Mouse (Mus musculus): ENCODE results near the gene Copg1.
"Not testable (repeated sequence)": the region's sequence is repeated elsewhere in the genome, so short reads cannot be mapped to it uniquely, and the experiment has no call there.

The Copg1 gene

DNA sequence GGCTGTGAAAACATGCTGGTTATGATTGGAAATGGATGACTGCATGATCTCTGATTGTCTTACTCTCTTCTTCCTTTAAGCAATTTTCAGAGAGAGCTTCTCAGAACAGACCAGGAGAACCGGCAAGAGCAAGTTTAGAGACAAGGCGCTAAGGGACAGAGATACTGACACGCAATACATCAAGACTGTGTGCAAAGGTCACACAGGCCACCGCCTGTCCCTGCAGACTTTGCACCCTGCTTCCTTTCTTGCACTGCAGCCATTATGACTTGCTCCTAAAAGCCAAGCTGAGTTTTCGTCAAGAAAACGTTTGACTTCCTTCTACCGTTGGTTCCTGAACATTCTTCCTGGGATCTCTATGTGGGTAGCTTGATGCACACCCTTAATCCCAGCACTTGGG is 12.1 kb upstream of the Copg1 start:
- DNase-seq (ENCODE audit: low read depth), result no peak

DNA sequence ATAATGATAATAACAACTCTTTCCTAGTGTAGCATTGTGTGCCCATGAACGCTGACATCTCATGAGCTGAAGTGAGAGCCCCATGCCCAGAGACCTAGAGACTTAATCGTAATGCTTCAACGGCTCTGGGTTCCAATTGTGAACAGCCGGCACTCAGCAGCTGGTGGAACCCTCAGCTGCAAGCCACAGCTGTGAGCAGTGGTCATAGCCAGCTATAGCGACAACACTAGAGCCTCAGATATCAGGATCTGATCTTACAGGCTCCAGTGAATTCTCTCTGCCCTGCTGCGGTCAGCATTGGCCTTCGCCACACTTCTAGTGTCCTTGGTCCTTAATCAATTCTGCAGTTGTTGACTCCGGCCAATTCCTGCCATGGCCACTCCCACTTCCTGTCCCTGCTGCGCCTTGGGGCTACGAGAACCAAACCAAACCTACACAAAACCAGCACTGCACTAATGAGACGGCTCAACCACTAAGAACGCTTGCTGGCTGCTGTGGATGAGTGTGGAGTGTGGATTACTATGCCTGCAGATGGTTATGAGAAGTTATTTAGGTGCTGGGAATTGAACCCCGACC is 11.5 kb upstream of the Copg1 start:
- DNase-seq (ENCODE audit: low read depth), result peak; percentile 96

DNA sequence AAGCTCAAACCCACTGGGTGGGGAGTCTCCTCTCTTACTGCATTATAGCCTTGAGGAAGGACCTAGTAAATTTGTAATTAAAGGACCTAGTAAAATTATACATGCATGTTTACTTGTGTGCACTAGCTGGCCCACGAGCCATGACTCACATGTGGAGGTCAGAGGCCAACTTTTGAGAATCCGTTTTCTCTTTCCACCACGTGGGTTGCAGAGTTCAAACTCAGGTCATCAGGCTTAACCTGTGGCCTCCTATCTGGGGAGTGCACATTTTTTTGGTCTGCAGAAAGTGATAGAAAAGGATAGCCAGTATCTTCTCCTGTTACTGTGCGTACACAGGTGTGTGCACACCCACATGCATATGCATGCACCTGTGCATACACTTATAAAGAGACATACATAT is 8.6 kb upstream of the Copg1 start:
- peak; percentile 85 for DNase-seq (ENCODE audit: low read depth)

DNA sequence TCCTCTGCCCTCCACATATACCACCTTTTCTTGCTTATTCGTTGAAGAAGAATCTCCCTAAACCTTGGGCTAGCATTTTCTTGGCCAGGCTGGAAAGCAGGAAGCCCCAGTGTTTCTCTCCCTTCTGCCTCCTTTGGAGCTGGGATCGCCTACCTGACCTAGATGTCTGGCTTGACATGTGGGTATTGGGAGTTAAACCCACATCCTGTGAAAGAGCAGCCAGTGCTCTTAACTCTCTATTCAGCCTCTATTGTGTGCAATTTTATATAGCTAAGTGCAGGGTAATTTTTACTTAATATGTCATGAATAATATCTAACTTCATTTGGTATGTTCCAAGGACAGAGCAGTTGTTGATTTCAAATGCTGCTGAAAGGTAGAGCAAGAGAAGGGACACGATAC is 8.0 kb upstream of the Copg1 start:
- DNase-seq (ENCODE audit: low read depth), result peak; percentile 53

DNA sequence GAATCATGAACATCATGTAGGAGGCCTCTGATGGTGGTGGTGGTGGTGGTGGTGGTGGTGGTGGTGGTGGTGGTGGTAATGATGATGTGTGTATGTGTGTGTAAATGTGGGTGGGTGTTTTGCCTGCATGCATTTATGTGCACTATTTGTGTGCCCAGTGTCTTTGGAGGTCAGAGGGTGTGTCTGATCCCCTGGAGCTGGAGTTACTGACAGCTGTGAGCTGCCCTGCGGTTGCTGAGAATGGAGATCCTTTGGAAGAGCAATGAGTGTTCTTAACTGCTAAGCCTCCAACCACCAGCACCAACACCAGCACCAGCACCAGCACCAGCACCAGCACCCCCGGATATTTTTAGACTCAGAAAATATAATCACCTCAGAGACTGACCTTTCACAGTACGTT is 5.4 kb upstream of the Copg1 start:
- DNase-seq (ENCODE audit: low read depth), result no peak

DNA sequence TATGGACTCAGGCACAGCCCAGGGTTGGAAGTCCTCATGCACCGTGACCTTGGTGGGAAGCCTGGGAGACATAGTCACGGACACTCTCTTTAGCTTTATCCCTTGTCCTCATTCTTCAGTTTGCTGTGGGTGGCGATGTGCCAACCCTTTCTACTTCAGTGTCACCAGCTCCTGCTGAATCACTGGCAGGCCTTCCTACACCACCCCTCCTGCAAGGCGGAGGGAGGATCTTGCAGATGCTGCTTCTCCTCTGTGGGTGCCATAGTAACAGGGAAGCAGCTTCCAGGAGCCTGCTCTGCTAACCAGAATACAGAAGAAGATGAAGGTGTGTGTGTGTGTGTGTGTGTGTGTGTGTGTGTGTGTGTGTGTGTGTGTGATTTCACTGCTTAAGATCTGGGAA is 4.8 kb upstream of the Copg1 start:
- peak; percentile 87 for DNase-seq (ENCODE audit: low read depth)

DNA sequence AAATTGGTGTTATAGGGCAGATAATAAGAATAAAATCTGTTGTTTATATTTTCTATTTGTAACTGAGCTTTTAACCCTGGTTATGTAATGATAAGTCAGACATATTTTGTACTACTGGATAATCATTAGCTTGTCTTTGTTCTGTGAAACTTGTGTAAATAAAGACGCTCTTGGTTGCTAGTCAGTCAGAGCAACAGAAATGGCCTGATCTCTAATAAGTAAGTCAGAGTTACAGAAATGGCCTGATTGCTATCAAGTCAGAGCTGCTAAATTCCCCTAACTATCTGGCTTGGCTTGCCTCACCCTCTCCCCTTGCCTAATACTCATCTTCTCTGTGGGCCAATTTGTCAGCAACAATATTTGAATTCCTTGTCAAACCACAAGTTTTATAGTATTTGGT is 893 bp upstream of the Copg1 start:
- peak; percentile 23 for DNase-seq (ENCODE audit: low read depth)

DNA sequence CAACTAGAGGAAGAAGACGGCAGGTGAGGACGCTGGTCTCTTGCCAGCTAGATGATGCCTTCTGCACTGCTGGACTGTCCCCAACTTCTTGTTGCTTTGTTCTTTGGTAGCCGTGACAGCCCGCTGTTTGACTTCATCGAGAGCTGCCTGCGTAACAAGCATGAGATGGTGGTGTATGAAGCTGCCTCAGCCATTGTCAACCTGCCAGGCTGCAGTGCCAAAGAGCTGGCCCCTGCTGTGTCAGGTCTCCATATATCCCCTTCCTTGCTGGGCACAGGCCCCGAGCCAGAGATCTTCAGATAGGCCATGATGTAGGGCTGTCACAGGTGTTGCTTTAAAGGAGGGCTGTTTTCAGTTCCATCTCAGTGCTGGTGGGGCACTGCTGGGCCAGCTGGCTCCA is 6.3 kb downstream of the Copg1 start:
- DNase-seq (ENCODE audit: low read depth), result no peak

DNA sequence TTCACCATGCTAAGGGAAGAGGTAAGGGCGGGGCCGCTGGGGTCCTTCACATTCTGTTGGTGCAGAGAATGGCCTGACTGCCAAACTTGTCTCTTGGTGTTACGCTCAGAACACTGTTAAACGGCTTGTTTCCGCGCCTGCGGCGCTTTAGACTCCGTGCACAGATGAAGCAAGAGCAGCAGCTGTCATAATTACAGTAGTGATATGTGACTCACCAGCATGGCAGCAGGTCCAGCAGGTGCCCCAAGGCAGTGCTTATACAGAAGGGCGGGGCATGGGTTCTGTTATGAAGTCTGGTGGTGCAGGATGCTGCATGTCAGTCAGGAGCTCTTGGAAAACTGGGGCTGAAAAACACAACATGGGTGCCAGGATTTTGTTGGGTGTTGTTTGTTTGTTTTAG is 10.4 kb downstream of the Copg1 start:
- peak; percentile 15 for DNase-seq (ENCODE audit: low read depth)

DNA sequence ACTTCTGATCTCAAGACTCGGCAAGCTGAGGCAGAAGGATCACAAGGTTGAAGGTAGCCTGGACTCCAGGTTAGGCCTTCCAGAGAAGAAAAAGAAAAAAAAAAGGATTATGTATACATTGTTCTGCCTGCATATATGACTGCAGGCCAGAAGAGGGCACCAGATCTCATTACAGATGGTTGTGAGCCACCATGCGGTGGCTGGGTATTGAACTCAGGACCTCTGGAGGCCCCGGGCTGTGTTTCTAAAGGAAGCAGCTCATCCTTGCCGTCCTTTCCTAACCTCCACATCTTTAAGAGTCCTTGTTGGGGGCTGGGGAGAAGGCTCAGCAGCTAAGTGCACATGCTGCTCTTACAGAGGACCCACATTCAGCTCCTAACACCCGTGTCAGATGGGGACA is 19.0 kb downstream of the Copg1 start:
- peak; percentile 41 for DNase-seq (ENCODE audit: low read depth)

DNA sequence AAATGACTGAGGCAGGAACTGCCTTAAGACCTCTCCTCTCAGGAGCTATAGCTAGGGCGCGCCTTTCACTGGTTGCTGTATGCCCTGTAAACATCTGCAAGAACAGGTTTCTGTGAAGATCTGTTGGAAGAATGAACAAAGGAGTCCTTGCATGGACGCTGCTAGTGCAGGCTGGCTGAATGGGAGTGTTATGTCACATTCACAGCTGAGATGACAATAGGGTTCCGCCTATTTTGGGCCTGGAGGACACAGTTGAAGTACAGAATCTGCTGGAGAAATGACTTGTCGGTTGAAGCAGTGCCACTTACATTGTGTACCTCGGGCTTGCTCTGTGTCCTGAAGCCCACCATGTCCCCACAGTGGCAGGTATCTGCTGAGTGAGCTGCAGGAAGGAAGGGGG is 21.6 kb downstream of the Copg1 start:
- DNase-seq (ENCODE audit: low read depth), result no peak

DNA sequence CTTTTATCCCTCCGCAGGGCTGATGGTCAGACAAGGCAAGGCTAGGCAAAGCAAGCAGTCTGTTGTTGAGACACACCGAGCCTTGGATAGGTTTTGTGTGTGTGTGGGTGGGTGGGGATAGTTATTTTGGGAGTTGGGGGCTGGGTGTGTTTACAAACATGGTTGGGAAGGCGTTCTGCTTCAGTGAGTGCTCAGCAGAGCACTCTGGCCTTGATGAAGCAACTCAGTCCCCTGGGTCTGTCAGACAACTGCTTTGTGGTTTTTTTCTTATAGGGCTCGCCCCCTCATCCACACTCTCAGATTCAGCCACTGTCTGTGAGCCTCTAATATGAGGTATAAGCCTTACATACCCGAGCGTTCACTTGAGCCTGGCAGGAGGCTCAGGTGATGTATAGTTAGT is 23.9 kb downstream of the Copg1 start:
- no peak for DNase-seq (ENCODE audit: low read depth)

DNA sequence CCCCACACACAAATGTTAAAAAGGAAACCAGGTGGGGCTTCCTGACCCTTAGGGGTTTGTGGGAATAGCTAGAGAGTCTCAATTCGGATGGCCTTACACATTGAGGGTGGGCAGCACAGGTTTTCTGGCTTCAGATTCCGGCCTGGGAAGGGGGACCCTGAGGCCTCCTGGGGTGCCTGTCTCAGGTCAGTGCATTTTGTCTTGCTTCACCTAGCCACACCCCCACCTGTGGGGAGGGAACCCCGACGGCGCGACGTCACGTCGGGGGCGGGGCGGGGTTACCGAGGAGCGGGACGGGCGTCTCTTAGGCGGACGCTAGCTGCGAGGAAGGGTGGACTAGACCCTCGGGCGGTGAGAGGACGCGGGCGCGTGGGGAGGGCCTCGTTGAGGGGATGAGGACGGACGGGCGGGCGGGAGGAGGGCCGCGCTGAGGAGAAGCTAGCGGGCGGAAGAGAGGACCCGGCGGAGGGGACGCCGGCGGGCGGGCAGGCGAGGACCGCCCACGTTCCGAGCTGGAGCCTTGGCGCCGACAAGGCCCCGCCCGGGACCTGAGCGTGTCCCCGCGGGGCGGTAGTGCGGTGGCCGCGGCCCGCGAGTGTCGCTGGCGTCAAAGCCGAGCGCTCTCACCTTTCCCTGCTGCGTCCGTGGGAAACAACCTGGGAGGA is 26.2 kb downstream of the Copg1 start, which contains the start of gene Hmces:
Gene Hmces (plus strand): TSS at position 275 of the 665 bp plus-strand sequence.
- peak; percentile 61 for DNase-seq (ENCODE audit: low read depth)

DNA sequence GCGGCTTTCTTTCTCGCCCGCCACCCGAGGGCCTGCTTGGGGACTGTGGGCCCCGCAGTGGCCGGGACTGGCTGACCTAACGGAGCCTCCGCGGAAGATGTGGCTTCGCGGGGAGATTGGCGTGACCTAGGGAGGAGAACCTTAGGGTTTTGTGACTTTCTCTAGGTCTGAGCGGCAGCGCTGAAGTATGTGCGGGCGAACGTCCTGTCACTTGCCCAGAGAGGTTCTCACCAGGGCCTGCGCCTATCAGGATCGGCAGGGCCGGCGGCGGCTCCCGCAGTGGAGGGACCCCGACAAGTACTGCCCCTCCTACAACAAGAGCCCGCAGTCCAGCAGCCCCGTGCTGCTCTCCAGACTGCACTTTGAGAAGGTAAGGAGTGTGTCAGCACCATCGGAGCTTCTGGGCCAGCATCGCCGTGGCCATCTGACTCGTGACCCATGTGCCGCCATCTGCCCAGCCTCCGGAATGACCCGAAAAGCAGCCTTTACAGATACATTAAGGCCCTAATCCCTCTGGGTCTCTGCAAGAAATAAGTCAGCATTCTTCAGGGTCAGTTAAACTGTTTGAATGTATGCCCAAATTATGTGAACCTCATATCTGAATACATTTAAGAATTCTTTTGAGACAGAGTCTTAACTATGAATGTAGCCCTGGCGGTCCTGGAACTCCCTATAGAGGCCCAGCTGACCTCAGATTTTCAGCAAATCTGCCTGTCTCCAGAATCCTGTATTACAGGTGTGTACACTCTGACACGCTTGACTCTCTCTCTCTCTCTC is 26.9 kb downstream of the Copg1 start:
- peak; percentile 24 for DNase-seq (ENCODE audit: low read depth)

DNA sequence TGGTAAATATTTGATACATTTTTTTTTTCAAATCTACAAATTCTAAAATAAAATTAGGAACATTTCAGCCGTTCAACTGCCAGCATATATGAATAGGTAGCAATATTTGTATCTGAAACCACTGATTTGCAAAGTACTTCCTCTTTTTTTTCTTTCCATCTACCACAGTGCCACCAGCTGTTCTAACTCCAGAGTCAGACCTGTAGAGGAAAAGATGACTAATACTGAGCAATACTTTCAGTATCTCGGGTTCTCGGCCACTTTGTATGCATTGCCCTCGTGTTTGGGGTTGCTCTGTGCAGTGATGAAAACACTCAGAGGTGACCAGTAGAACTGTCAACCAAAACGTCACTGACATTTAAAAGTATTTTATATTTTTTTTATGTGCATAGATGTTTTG is 28.3 kb downstream of the Copg1 start:
- peak; percentile 98 for DNase-seq (ENCODE audit: low read depth)

DNA sequence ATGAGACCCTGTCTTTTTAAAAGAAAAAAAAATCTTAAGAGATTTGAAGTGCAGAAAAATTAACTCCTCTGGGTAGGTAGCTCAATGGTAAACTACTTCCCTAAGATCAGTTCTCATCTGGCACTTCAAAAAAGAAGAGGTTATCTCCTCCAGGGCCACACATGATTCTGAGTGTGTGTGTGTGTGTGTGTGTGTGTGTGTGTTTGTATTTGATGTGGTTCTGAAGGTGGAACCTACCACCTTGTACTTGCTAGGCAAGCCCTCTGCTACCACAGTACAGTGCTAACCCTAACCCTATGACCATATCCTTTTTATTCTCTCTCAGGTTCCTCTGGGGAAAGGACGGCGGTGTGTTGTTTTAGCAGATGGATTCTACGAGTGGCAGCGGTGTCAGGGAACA is 33.6 kb downstream of the Copg1 start:
- no peak for DNase-seq (ENCODE audit: low read depth)

DNA sequence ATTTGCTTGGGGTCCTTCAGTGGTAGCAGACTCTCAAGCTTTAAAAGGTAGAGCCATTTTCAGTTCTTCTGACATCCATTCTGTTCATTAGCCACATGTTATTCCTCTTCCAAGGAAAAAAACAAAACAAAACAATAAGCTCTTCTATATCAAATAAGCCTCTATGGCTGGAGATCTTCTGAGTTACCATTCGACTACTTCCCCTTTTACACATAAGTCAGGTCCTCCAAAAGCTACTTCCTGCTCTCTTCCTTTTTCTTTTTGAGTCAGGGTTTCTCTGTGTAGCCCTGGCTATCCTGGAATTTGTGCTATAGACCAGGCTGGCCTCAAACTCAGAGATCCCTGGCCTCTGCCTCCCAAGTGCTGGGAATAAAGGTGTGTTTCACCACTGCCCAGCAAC is 36.0 kb downstream of the Copg1 start:
- DNase-seq (ENCODE audit: low read depth), result peak; percentile 33

DNA sequence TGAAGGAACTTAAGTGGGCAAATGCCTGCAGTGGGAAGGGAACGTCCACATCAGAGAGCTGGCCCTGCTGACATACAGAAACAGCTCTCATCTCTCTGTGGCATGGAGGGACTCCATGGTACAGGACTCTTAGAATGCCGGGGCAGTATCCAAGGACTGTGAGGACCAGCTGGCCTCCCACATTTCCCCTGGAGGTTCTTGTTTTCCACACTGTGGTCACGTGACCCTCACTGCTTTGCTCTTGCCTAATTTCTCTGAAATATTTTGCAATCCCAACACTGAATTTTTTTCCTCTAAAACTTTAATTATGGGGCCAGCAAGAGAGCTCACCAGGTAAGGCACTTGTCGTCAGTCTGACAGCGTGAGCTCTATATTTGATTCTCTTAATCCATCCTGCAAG is 47.4 kb downstream of the Copg1 start:
- DNase-seq (ENCODE audit: low read depth), result peak; percentile 54

DNA sequence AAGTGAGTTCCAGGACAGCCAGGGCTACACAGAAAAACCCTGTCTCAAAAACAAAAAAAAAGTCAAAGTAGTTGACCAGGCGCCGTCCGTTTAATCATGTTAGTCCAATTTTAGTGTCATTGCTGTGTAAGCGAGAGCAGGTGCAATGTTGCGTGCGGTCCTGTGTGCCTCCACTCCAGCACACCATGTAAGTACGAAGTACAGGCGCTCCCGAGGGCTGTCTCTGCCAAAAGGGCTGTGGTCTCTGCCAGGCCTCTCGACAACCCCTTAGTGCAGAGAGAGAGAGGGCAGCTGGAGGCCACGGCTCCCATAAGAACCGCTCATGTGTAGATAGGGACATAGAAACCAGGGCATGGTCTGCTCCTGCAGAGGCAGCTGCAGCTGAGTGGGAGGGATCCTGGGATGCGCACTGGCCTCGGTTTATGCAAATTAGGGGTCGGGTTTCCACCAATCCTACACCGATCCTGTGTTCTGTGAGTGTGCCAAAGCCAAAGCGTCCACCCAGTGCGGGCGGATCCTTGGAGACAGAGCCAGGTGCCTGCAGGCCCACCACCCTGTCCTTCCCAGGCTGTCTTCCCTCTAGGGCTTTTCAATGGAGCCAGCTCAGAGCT is 49.7 kb downstream of the Copg1 start:
- no peak for DNase-seq (ENCODE audit: low read depth)

DNA sequence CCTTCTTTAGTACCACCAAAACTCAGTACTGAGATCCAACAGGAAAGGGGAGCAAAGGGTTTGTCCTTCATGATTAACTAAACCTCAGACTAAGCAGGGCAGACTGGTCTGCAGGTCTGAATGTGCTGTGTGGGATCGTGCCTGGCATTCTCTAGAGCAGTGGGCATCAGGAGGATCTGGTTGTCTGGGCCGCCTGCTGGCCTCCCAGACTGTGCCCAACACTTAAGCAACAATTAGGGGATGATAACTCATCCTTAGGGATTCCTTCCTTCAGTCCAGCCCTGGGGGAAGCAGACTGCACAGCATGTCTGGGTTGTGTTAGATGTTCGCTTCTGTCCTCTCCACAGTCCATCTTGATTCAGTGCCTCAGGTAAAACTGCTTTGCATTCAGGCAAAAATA is 51.3 kb downstream of the Copg1 start:
- no peak for DNase-seq (ENCODE audit: low read depth)

DNA sequence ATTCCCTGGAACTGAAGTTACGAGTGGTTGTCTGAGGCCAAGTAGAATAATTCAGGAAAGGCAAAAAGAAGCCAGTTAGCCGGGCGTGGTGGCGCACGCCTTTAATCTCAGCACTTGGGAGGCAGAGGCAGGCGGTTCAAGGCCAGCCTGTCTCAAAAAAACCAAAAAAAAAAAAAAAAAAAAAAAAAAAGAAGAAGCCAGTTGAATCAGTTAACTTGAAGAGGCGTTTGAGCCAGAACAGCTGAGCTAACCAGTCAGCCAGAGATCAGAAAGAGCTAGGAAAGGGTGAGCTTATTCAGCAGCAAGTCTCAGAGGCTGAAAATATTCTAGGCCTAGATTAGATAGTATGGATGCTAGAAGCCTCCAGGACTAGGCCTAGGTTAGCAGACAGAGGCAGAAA is 54.6 kb downstream of the Copg1 start:
- DNase-seq (ENCODE audit: low read depth), result no peak

DNA sequence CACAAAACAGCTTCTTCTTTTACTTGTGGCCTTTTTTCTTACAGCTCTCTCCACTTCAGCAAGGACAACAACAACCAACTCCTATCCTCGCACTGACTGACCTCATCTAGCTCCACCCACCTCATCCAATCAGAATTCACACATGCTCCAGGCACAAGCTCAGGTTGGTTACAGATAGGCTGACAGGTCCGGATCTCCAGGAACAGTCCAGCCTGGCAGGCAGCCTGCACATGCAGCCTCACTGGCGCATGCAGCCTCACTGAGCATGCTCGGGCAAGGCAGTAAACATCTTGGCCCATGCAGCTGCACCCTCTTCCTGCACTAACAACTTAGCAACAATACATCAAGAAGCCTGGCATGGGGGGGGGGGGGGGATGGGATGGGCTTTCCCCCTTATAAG is 74.8 kb downstream of the Copg1 start:
- DNase-seq (ENCODE audit: low read depth), result not testable (repeated sequence)

Measured in 416B (cell line).